Mouse (Mus musculus) spleen, embryonic (tissue): ENCODE measurements at regions not wholly inside any gene's neighbourhood (a gene's known extent, or its start where the extent isn't known, plus 50 kb on each side); places are given as distances from the start of the nearest gene placed in this dataset.

Source experiments
- CTCF ChIA-PET: fragments of 350-600 bp; sonication (Branson Sonifier 250); formaldehyde crosslinking; loops from one replicate; lab custom pipeline; 2022; lab: Charles Lee

- CTCF ChIA-PET = no interaction called here
Measured at GRCm38 (mm10) chr2:161470844-161471243, 362.0 kb upstream of the Chd6 start.

- CTCF ChIA-PET = no interaction called here
Measured at GRCm38 (mm10) chr2:161470025-161470424, 361.1 kb upstream of the Chd6 start.

GRCm38 (mm10) chr2:161467035-161467434, 358.2 kb upstream of the Chd6 start:
- CTCF ChIA-PET = no interaction called here

GRCm38 (mm10) chr2:161460600-161460999, 351.7 kb upstream of the Chd6 start:
- CTCF ChIA-PET = no interaction called here

GRCm38 (mm10) chr2:161454466-161454865, 345.6 kb upstream of the Chd6 start:
- CTCF ChIA-PET = no interaction called here

GRCm38 (mm10) chr2:161433816-161434215, 324.9 kb upstream of the Chd6 start:
- CTCF ChIA-PET = no interaction called here

GRCm38 (mm10) chr2:161429294-161429693, 320.4 kb upstream of the Chd6 start:
- CTCF ChIA-PET = no interaction called here

GRCm38 (mm10) chr2:161425587-161425986, 316.7 kb upstream of the Chd6 start:
- CTCF ChIA-PET = no interaction called here

GRCm38 (mm10) chr2:161418062-161418461, 309.2 kb upstream of the Chd6 start:
- CTCF ChIA-PET = no interaction called here

- CTCF ChIA-PET = no interaction called here
Measured at GRCm38 (mm10) chr2:161416218-161416927, 307.5 kb upstream of the Chd6 start.

GRCm38 (mm10) chr2:161408306-161408705, 299.4 kb upstream of the Chd6 start:
- CTCF ChIA-PET = no interaction called here

GRCm38 (mm10) chr2:161405847-161406384, 297.0 kb upstream of the Chd6 start:
- CTCF ChIA-PET = no interaction called here

GRCm38 (mm10) chr2:161398061-161398460, 289.2 kb upstream of the Chd6 start:
- CTCF ChIA-PET = no interaction called here

GRCm38 (mm10) chr2:161390954-161391690, 282.2 kb upstream of the Chd6 start:
- CTCF ChIA-PET = no interaction called here

- CTCF ChIA-PET = no interaction called here
Measured at GRCm38 (mm10) chr2:161389318-161389835, 280.5 kb upstream of the Chd6 start.

- CTCF ChIA-PET = no interaction called here
Measured at GRCm38 (mm10) chr2:161387054-161387453, 278.2 kb upstream of the Chd6 start.

- CTCF ChIA-PET = interaction anchor here (0.6 kb wide), 1 partner anchor 876 kb away, joined by 3 read pairs; no protein-coding TSS in a partner anchor
Measured at GRCm38 (mm10) chr2:161382411-161382810, 273.5 kb upstream of the Chd6 start.

- CTCF ChIA-PET = no interaction called here
Measured at GRCm38 (mm10) chr2:161378313-161378712, 269.4 kb upstream of the Chd6 start.

- CTCF ChIA-PET = no interaction called here
Measured at GRCm38 (mm10) chr2:161362325-161362724, 253.4 kb upstream of the Chd6 start.

- CTCF ChIA-PET = no interaction called here
Measured at GRCm38 (mm10) chr2:161349110-161349509, 240.2 kb upstream of the Chd6 start.

GRCm38 (mm10) chr2:161344018-161344417, 235.1 kb upstream of the Chd6 start:
- CTCF ChIA-PET = no interaction called here

GRCm38 (mm10) chr2:161342648-161343047, 233.8 kb upstream of the Chd6 start:
- CTCF ChIA-PET = no interaction called here
